Mouse (Mus musculus) liver, embryonic 11.5 days (tissue): ENCODE data around the gene Iqcg. TPM values are rescaled to one million over a fixed set of nuclear protein-coding genes. Genes with fewer than 3 reads are reported as not detected.

Experiments used
- ATAC-seq: fragments of 200-750 bp; cut with Nextera tagmentation; replicated peaks from 2 replicates; pipeline ENCODE4 v1.8.0; 2017; ENCODE audit warnings: moderate number of reproducible peaks, mild to moderate bottlenecking, moderate TSS enrichment, moderate library complexity; ENCODE audit not compliant: low FRiP score
- DNase-seq: peaks from one replicate; pipeline ENCODE4 v3.0.0-alpha.2; 2017; ENCODE audit warnings: low spot score
- H3K27ac ChIP-seq: fragments of 300-500 bp; sonication (generic); 2 replicates; pipeline ENCODE4 v1.5.1; 2014; ENCODE audit warnings: mild to moderate bottlenecking, low read depth, low read length, control low read depth
- H3K27me3 ChIP-seq: fragments of 300-500 bp; sonication (generic); replicated peaks from 2 replicates; pipeline ENCODE4 v1.6.1; 2014; ENCODE audit warnings: low read length, mixed read lengths; ENCODE audit not compliant: control insufficient read depth, insufficient read depth
- H3K36me3 ChIP-seq: fragments of 300-500 bp; sonication (generic); 2 replicates; pipeline ENCODE4 v1.6.1; 2014; ENCODE audit warnings: mild to moderate bottlenecking, low read length, moderate library complexity, mixed read lengths; ENCODE audit not compliant: control insufficient read depth, insufficient read depth
- H3K4me1 ChIP-seq: fragments of 300-500 bp; sonication (generic); replicated peaks from 2 replicates; pipeline ENCODE4 v1.6.1; 2014; ENCODE audit warnings: low read length, mixed read lengths; ENCODE audit not compliant: control insufficient read depth, insufficient read depth
- H3K4me2 ChIP-seq: fragments of 300-500 bp; sonication (generic); 2 replicates; pipeline ENCODE4 v1.6.1; 2014; ENCODE audit warnings: mild to moderate bottlenecking, control low read depth, moderate library complexity
- H3K4me3 ChIP-seq: fragments of 300-500 bp; sonication (generic); 2 replicates; pipeline ENCODE4 v1.5.1; 2014; ENCODE audit warnings: low read depth, low read length, control low read depth
- H3K9ac ChIP-seq: fragments of 300-500 bp; sonication (generic); 2 replicates; pipeline ENCODE4 v1.6.1; 2014; ENCODE audit warnings: low read depth, low read length, control low read depth
- H3K9me3 ChIP-seq: fragments of 300-500 bp; sonication (generic); 2 replicates; pipeline ENCODE4 v1.6.1; 2016; ENCODE audit warnings: low read length, inconsistent platforms, mixed read lengths; ENCODE audit not compliant: control insufficient read depth
- WGBS: fragments of 180-500 bp; shearing (Covaris S2); extraction: QIAGEN DNeasy Blood & Tissue Kit; methylation state at CpG from one replicate; pipeline ENCODE4 v1.1.7; 2014; 5-methylcytosine and 5-hydroxymethylcytosine counted together
- polyA plus RNA-seq: library from polyadenylated mRNA; unstranded; fragments of >200 nt; fragmentation: Nextera tagmentation; extraction: Ambion mirVana; gene quantifications from 2 replicates; pipeline ENCODE4 v1.2.1, GENCODE M21; 2014

Iqcg gene
- polyA plus RNA-seq, 1 experiment from 2014 or later, result 4.1 TPM

- Histone ChIP-seq H3K27me3 (no peaks in the 10 kb centered on the region), H3K4me3 (no peak overlapping the region), H3K27ac (no peak overlapping the region), H3K9ac (no peak overlapping the region), H3K9me3 (no peaks in the 10 kb centered on the region), H3K4me1 (no peaks in the 10 kb centered on the region), H3K36me3 (no peaks in the 10 kb centered on the region; the same call in 1 of the 2 replicates), H3K4me2 (no peak overlapping the region)
- 78% methylated on average over 6 of the region's 6 CpGs for WGBS
- DNase-seq (no peak), ATAC-seq (no peak)
Observed at GRCm38 (mm10) chr16:33072871-33073557, 17.0 kb upstream of the Iqcg start.

DNA sequence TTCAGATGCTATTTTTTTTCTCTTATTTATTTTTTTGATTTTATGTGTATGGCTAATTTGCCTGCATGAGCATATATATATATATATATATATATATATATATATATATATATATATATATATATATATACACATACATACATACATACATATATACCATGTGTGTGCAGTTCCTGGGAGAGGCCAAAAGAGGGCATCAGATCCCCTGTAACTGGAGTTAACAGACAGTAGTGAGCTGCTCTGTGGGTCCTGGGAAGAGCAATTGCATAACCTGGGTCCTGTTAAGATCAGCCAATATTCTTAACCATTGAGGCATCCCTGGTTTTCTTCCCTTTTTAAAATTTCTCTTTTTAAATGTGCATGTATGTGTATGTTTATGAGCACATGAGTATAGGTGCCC is 14.9 kb upstream of the Iqcg start:
- no peaks in the 10 kb centered on the region; the same call in 1 of the 2 replicates for H3K36me3 ChIP-seq
- H3K9me3 ChIP-seq, result no peaks in the 10 kb centered on the region
- H3K4me1 ChIP-seq, result no peaks in the 10 kb centered on the region
- no peak for ATAC-seq
- H3K9ac ChIP-seq, result no peak overlapping the region
- no peak overlapping the region for H3K4me2 ChIP-seq
- H3K27me3 ChIP-seq, result no peaks in the 10 kb centered on the region
- DNase-seq, result no peak
- H3K27ac ChIP-seq, result no peak overlapping the region
- H3K4me3 ChIP-seq, result no peak overlapping the region

DNA sequence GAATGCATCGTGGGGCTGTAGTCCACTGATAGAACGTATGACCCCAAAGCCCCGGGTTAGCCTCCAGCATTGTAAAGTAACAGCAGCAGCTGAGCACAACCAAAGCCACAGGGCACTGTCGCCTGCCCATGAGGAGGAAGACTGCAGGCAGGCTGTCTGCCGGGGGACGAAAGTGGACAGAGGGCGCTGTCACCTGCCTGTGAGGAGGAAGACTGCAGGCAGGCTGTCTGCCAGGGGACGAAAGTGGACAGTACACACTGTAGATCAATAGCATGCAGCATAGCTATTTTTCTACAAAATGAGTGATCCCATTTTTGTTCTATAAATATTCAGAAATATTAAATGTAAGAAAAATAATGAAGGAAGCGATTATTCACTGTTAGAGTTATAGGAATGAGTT is 8.6 kb upstream of the Iqcg start:
- H3K27me3 ChIP-seq, result no peaks in the 10 kb centered on the region
- peaks cover 6% of the 10 kb centered on the region; the same call in 1 of the 2 replicates for H3K36me3 ChIP-seq
- WGBS, result 78% methylated on average over 9 of the region's 9 CpGs
- ATAC-seq (no peak), DNase-seq (no peak)
- no peak overlapping the region for H3K4me2 ChIP-seq
- H3K9me3 ChIP-seq, result no peaks in the 10 kb centered on the region
- H3K9ac ChIP-seq, result no peak overlapping the region
- no peak overlapping the region for H3K27ac ChIP-seq
- H3K4me1 ChIP-seq, result peaks cover 11% of the 10 kb centered on the region
- no peak overlapping the region for H3K4me3 ChIP-seq

GRCm38 (mm10) chr16:33063267-33063666 is 7.2 kb upstream of the Iqcg start:
- peaks cover 19% of the 10 kb centered on the region for H3K4me1 ChIP-seq
- peak overlapping the region; percentile 98 for H3K4me2 ChIP-seq
- peak overlapping the region; percentile 81 for H3K4me3 ChIP-seq
- ATAC-seq, result no peak
- H3K27ac ChIP-seq, result no peak overlapping the region
- no peaks in the 10 kb centered on the region for H3K9me3 ChIP-seq
- 19% methylated on average over 7 of the region's 7 CpGs for WGBS
- peak overlapping the region; percentile 78 for H3K9ac ChIP-seq
- H3K36me3 ChIP-seq, result peaks cover 19% of the 10 kb centered on the region
- no peaks in the 10 kb centered on the region for H3K27me3 ChIP-seq
- DNase-seq, result no peak

GRCm38 (mm10) chr16:33062682-33063131 is 6.7 kb upstream of the Iqcg start:
- peaks cover 24% of the 10 kb centered on the region for H3K4me1 ChIP-seq
- under 1% methylated on average over 32 of the region's 35 CpGs for WGBS
- peak overlapping the region; percentile 81 for H3K27ac ChIP-seq
- peak; percentile 63 for ATAC-seq
- DNase-seq, result no peak
- peaks cover 21% of the 10 kb centered on the region for H3K36me3 ChIP-seq
- H3K4me3 ChIP-seq, result peak overlapping the region; percentile 81
- peak overlapping the region; percentile 98 for H3K4me2 ChIP-seq
- no peaks in the 10 kb centered on the region for H3K27me3 ChIP-seq
- peak overlapping the region; percentile 78 for H3K9ac ChIP-seq
- no peaks in the 10 kb centered on the region for H3K9me3 ChIP-seq

- Histone ChIP-seq H3K4me3 (peak within 1 kb of the TSS; percentile 81), H3K9ac (peak within 1 kb of the TSS; percentile 78), H3K36me3 (peaks cover 21% of the 10 kb centered on the region), H3K27me3 (no peaks in the 10 kb centered on the region), H3K4me2 (peak within 1 kb of the TSS; percentile 98), H3K9me3 (no peaks in the 10 kb centered on the region), H3K27ac (peak within 1 kb of the TSS; percentile 81), H3K4me1 (peaks cover 24% of the 10 kb centered on the region)
- under 1% methylated on average over 61 of the region's 64 CpGs for WGBS
- DNase-seq (peak; percentile 92), ATAC-seq (peak; percentile 96)
Observed at GRCm38 (mm10) chr16:33062024-33062681, 6.1 kb upstream of the Iqcg start, which contains the start of gene Lmln. Gene Lmln, plus strand, starts transcription at chr16:33062521.

DNA sequence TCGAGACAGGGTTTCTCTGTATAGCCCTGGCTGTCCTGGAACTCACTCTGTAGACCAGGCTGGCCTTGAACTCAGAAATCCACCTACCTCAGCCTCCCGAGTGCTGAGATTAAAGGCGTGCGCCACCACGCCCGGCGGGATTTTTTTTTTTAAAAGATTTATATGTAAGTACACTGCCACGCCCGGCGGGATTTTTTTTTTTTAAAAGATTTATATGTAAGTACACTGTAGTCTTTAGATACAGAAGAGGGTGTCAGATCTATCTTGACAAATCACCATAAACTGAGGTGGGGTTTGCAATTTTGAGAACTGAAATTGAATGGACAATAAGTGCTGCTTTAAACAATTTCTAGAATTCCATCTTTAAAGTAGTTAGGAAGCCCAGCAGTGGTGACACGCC is 5.4 kb upstream of the Iqcg start:
- Histone ChIP-seq H3K27me3 (no peaks in the 10 kb centered on the region), H3K4me1 (peaks cover 24% of the 10 kb centered on the region), H3K9me3 (no peaks in the 10 kb centered on the region), H3K9ac (no peak overlapping the region; the same call in 1 of the 2 replicates), H3K4me2 (peak overlapping the region; percentile 98), H3K36me3 (peaks cover 21% of the 10 kb centered on the region), H3K4me3 (peak overlapping the region; percentile 81), H3K27ac (peak overlapping the region; percentile 81; the same call in 1 of the 2 replicates)
- DNase-seq, result no peak
- 30% methylated on average over 11 of the region's 11 CpGs for WGBS
- no peak for ATAC-seq

- H3K9ac ChIP-seq, result no peak overlapping the region
- peaks cover 24% of the 10 kb centered on the region for H3K4me1 ChIP-seq
- peak overlapping the region; percentile 31; the same call in 1 of the 2 replicates for H3K4me2 ChIP-seq
- H3K36me3 ChIP-seq, result peaks cover 21% of the 10 kb centered on the region
- ATAC-seq (no peak), DNase-seq (no peak)
- no peaks in the 10 kb centered on the region for H3K27me3 ChIP-seq
- no peak overlapping the region for H3K27ac ChIP-seq
- H3K4me3 ChIP-seq, result 0 out of 2 replicates have a peak overlapping the region, but pooled peaks have one; percentile 3
- 65% methylated on average over 2 of the region's 2 CpGs for WGBS
- H3K9me3 ChIP-seq, result no peaks in the 10 kb centered on the region
Observed at GRCm38 (mm10) chr16:33060926-33061325, 4.9 kb upstream of the Iqcg start.
